Mouse (Mus musculus) gastrocnemius, adult 18-20 months (tissue): ENCODE data around the gene Cbfa2t3. TPM values are rescaled to one million over a fixed set of nuclear protein-coding genes. Genes with fewer than 3 reads are reported as not detected.
A peak's percentile ranks its signal among the peaks of the same experiment; 100 is the strongest.

ENCODE experiments used
- DNase-seq: peaks from one replicate; pipeline ENCODE4 v3.0.0; 2021; ENCODE audit warnings: low spot score
- total RNA-seq, 2 experiments: library from RNA; stranded (reverse); gene quantifications; 2 replicates each; pipeline ENCODE4 v1.2.3; 2021

Cbfa2t3 gene
- total RNA-seq, 2 experiments from 2014 or later, result 16.1 to 25.9 TPM

- no peak for DNase-seq
These were observed 20.0 kb upstream of the Cbfa2t3 start for GRCm38 (mm10) chr8:122718711-122719499.

- DNase-seq, result no peak
These were observed 19.1 kb upstream of the Cbfa2t3 start for GRCm38 (mm10) chr8:122717869-122718509.

- DNase-seq, result no peak
These were observed 17.7 kb upstream of the Cbfa2t3 start for GRCm38 (mm10) chr8:122716566-122716965.

GRCm38 (mm10) chr8:122713157-122713518 is 14.2 kb upstream of the Cbfa2t3 start:
- no peak for DNase-seq

- no peak for DNase-seq
These were observed 13.7 kb upstream of the Cbfa2t3 start for GRCm38 (mm10) chr8:122712411-122713156.

- peak; percentile 29 for DNase-seq
These were observed 13.0 kb upstream of the Cbfa2t3 start for GRCm38 (mm10) chr8:122711891-122712365.

- DNase-seq, result no peak
These were observed 12.6 kb upstream of the Cbfa2t3 start for GRCm38 (mm10) chr8:122711480-122711879.

GRCm38 (mm10) chr8:122709340-122710111 is 10.6 kb upstream of the Cbfa2t3 start:
- no peak for DNase-seq

- DNase-seq, result no peak
These were observed 8.3 kb upstream of the Cbfa2t3 start for GRCm38 (mm10) chr8:122707184-122707583.

- no peak for DNase-seq
These were observed 7.1 kb upstream of the Cbfa2t3 start for GRCm38 (mm10) chr8:122705901-122706561.

- no peak for DNase-seq
These were observed 5.7 kb upstream of the Cbfa2t3 start for GRCm38 (mm10) chr8:122704612-122705011.

GRCm38 (mm10) chr8:122702957-122703356 is 4.0 kb upstream of the Cbfa2t3 start:
- no peak for DNase-seq

- no peak for DNase-seq
These were observed 3.5 kb upstream of the Cbfa2t3 start for GRCm38 (mm10) chr8:122702301-122702941.

GRCm38 (mm10) chr8:122701441-122702185 is 2.7 kb upstream of the Cbfa2t3 start:
- no peak for DNase-seq

GRCm38 (mm10) chr8:122700628-122701027 is 1.7 kb upstream of the Cbfa2t3 start:
- DNase-seq, result no peak

- DNase-seq, result no peak
These were observed 598 bp downstream of the Cbfa2t3 start for GRCm38 (mm10) chr8:122698254-122698768.

GRCm38 (mm10) chr8:122697586-122697985 is 1.3 kb downstream of the Cbfa2t3 start:
- DNase-seq, result no peak

- DNase-seq, result peak; percentile 51
These were observed 1.7 kb downstream of the Cbfa2t3 start for GRCm38 (mm10) chr8:122697181-122697581.

- no peak for DNase-seq
These were observed 3.4 kb downstream of the Cbfa2t3 start for GRCm38 (mm10) chr8:122695438-122696042.
